Mouse (Mus musculus): ENCODE results near the gene Gm17622. TPM values are rescaled to one million over a fixed set of nuclear protein-coding genes. Genes with fewer than 3 reads are reported as not detected.

The Gm17622 gene
- polyA plus RNA-seq, 1 experiment, result not detected

DNA sequence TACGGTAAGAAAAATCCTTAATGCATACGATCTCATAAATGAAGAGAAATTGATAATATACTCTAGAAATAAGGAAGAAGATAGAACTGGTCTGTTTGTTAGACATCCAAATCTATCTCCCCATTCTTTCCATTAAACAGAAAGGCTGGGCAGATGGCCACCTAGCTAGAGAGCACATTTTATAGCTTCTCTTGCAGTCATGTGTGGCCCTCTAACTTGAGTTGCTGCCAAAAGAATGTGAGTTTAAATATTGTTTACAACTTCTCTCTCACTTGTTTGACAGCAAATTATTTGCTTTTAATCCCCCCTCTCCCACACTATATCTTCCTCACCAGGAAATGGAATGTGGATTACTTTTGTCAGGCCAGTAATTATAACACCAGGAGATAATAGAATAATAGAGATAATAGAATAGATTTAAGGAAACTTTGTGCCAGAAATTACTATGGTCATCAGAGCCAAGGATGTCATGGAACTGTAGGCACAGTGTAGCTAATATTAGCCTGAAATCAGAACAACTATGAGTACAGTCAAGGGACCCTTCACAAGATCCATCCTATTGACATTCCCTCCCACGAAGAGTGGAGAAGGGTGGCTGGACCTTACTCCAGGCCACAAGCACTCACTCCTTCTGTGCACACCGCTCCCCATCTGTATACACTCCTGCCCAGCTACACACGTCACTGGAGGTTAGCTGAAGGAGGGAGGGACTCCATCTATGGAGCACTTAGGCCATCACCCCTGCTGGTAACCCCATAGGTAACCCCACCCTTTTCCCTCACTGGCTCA, 23.8 kb downstream of the Gm17622 start:
- Histone ChIP-seq H3K4me3 (ENCODE audit: control insufficient read depth, insufficient read depth, low read length) (no peak overlapping the region), H3K27ac (ENCODE audit: control insufficient read depth, insufficient read depth, low read length) (no peak overlapping the region), H3K27me3 (ENCODE audit: control insufficient read depth, insufficient read depth, low read length) (no peaks in the 10 kb centered on the region), H3K36me3 (ENCODE audit: control insufficient read depth, insufficient read depth, low read length) (no peaks in the 10 kb centered on the region), H3K4me1 (replicated peaks; ENCODE audit: control insufficient read depth, insufficient read depth, low read length) (peaks cover 7% of the 10 kb centered on the region)
- 96% methylated on average over 5 of the region's 5 CpGs for WGBS
- DNase-seq, result no peak
- TF ChIP-seq CTCF (IDR thresholded peaks at IDR 0.05; ENCODE audit: borderline replicate concordance, control insufficient read depth, extremely low read depth, insufficient read depth, low read length, poor library complexity), result no peak
- no peak for TF ChIP-seq POLR2A (IDR thresholded peaks at IDR 0.05; ENCODE audit: control insufficient read depth, extremely low read depth, insufficient read depth, low read length, poor library complexity)

DNA sequence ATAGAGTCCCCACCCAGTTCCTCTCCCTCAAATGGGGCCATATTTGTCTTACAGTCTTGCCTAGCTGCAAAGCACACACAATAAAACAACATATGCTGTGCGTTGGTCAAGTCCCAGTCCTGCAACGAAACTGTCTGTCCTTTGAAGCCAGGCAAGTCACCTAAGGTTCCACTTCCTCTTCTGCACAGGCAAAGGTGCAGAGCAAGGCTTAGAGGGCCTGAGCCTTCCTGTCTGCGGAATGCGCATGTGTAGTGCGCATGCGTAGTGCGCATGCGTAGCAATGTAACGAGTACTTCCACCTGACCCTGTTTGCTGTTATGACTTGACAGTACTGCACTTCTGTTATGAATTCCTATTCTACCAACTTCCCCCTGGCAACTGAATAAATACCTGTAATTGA, 25.7 kb downstream of the Gm17622 start:
- no peak for DNase-seq
- Histone ChIP-seq H3K36me3 (ENCODE audit: control insufficient read depth, insufficient read depth, low read length) (no peaks in the 10 kb centered on the region), H3K27ac (ENCODE audit: control insufficient read depth, insufficient read depth, low read length) (no peak overlapping the region), H3K27me3 (ENCODE audit: control insufficient read depth, insufficient read depth, low read length) (no peaks in the 10 kb centered on the region), H3K4me1 (replicated peaks; ENCODE audit: control insufficient read depth, insufficient read depth, low read length) (no peaks in the 10 kb centered on the region; the same call in 1 of the 2 replicates), H3K4me3 (ENCODE audit: control insufficient read depth, insufficient read depth, low read length) (no peak overlapping the region)
- TF ChIP-seq CTCF (IDR thresholded peaks at IDR 0.05; ENCODE audit: borderline replicate concordance, control insufficient read depth, extremely low read depth, insufficient read depth, low read length, poor library complexity) (no peak), POLR2A (IDR thresholded peaks at IDR 0.05; ENCODE audit: control insufficient read depth, extremely low read depth, insufficient read depth, low read length, poor library complexity) (no peak)
- 80% methylated on average over 9 of the region's 9 CpGs for WGBS

- H3K4me1 ChIP-seq (replicated peaks; ENCODE audit: control insufficient read depth, insufficient read depth, low read length), result no peaks in the 10 kb centered on the region
- 98% methylated on average over 2 of the region's 2 CpGs for WGBS
- TF ChIP-seq POLR2A (IDR thresholded peaks at IDR 0.05; ENCODE audit: control insufficient read depth, extremely low read depth, insufficient read depth, low read length, poor library complexity) (no peak), CTCF (IDR thresholded peaks at IDR 0.05; ENCODE audit: borderline replicate concordance, control insufficient read depth, extremely low read depth, insufficient read depth, low read length, poor library complexity) (no peak)
These were observed 26.8 kb downstream of the Gm17622 start for GRCm38 (mm10) chr13:96517335-96517734.

GRCm38 (mm10) chr13:96521294-96521693, 30.8 kb downstream of the Gm17622 start:
- TF ChIP-seq CTCF (IDR thresholded peaks at IDR 0.05; ENCODE audit: borderline replicate concordance, control insufficient read depth, extremely low read depth, insufficient read depth, low read length, poor library complexity), result no peak
- TF ChIP-seq POLR2A (IDR thresholded peaks at IDR 0.05; ENCODE audit: control insufficient read depth, extremely low read depth, insufficient read depth, low read length, poor library complexity), result no peak
- 84% methylated on average over 3 of the region's 3 CpGs for WGBS
- H3K27me3 ChIP-seq (ENCODE audit: control insufficient read depth, insufficient read depth, low read length), result no peaks in the 10 kb centered on the region
- no peaks in the 10 kb centered on the region for H3K36me3 ChIP-seq (ENCODE audit: control insufficient read depth, insufficient read depth, low read length)
- no peak overlapping the region for H3K4me3 ChIP-seq (ENCODE audit: control insufficient read depth, insufficient read depth, low read length)
- H3K27ac ChIP-seq (ENCODE audit: control insufficient read depth, insufficient read depth, low read length), result no peak overlapping the region
- no peak for DNase-seq
- H3K4me1 ChIP-seq (replicated peaks; ENCODE audit: control insufficient read depth, insufficient read depth, low read length), result no peaks in the 10 kb centered on the region

More at GRCm38 (mm10) chr13:96517335-96517734, 26.8 kb downstream of the Gm17622 start:
- Histone ChIP-seq H3K4me3 (ENCODE audit: control insufficient read depth, insufficient read depth, low read length) (no peak overlapping the region), H3K27ac (ENCODE audit: control insufficient read depth, insufficient read depth, low read length) (no peak overlapping the region), H3K27me3 (ENCODE audit: control insufficient read depth, insufficient read depth, low read length) (no peaks in the 10 kb centered on the region), H3K36me3 (ENCODE audit: control insufficient read depth, insufficient read depth, low read length) (no peaks in the 10 kb centered on the region)
- DNase-seq, result no peak

- 98% methylated on average over 3 of the region's 3 CpGs for WGBS
- Histone ChIP-seq H3K4me3 (ENCODE audit: control insufficient read depth, insufficient read depth, low read length) (no peak overlapping the region), H3K4me1 (replicated peaks; ENCODE audit: control insufficient read depth, insufficient read depth, low read length) (no peaks in the 10 kb centered on the region), H3K36me3 (ENCODE audit: control insufficient read depth, insufficient read depth, low read length) (no peaks in the 10 kb centered on the region), H3K27ac (ENCODE audit: control insufficient read depth, insufficient read depth, low read length) (no peak overlapping the region), H3K27me3 (ENCODE audit: control insufficient read depth, insufficient read depth, low read length) (no peaks in the 10 kb centered on the region)
- TF ChIP-seq CTCF (IDR thresholded peaks at IDR 0.05; ENCODE audit: borderline replicate concordance, control insufficient read depth, extremely low read depth, insufficient read depth, low read length, poor library complexity) (no peak), POLR2A (IDR thresholded peaks at IDR 0.05; ENCODE audit: control insufficient read depth, extremely low read depth, insufficient read depth, low read length, poor library complexity) (no peak)
- DNase-seq, result no peak
These were observed 36.5 kb downstream of the Gm17622 start for GRCm38 (mm10) chr13:96527022-96527421.

DNA sequence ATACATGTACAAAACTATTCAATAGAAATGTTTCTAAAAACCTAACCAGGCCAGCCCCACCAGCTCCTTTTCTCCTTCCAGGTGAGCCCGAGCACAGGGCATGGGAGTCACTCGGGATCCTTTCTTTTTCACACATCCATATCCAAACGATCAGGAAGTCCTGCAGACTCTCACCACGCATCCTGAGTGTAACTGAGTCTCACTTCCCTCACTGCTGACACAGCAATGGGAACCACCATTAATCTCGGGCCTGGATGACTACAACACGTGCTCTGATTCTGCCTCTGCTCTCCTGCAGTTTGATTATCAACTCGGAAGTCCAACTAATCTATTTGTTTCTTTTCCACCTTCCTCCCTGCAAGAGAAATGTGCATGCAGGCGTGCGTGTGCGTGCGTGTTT, 37.3 kb downstream of the Gm17622 start:
- no peaks in the 10 kb centered on the region for H3K36me3 ChIP-seq (ENCODE audit: control insufficient read depth, insufficient read depth, low read length)
- WGBS, result 90% methylated on average over 11 of the region's 11 CpGs

More for the DNA sequence above, 37.3 kb downstream of the Gm17622 start:
- no peak for DNase-seq
- Histone ChIP-seq H3K27ac (ENCODE audit: control insufficient read depth, insufficient read depth, low read length) (no peak overlapping the region), H3K4me1 (replicated peaks; ENCODE audit: control insufficient read depth, insufficient read depth, low read length) (no peaks in the 10 kb centered on the region), H3K27me3 (ENCODE audit: control insufficient read depth, insufficient read depth, low read length) (no peaks in the 10 kb centered on the region), H3K4me3 (ENCODE audit: control insufficient read depth, insufficient read depth, low read length) (no peak overlapping the region)
- TF ChIP-seq POLR2A (IDR thresholded peaks at IDR 0.05; ENCODE audit: control insufficient read depth, extremely low read depth, insufficient read depth, low read length, poor library complexity), result no peak
- TF ChIP-seq CTCF (IDR thresholded peaks at IDR 0.05; ENCODE audit: borderline replicate concordance, control insufficient read depth, extremely low read depth, insufficient read depth, low read length, poor library complexity), result no peak

Data from thymus, adult 2 months (tissue).